Mouse (Mus musculus) fat pad, adult 2 months (tissue): ENCODE results near the gene Rps26.
"Not testable (repeated sequence)": the region's sequence is repeated elsewhere in the genome, so short reads cannot be mapped to it uniquely, and the experiment has no call there.

Experiments
- DNase-seq: peaks from one replicate; pipeline ENCODE4 v3.0.0-alpha.2; 2011; ENCODE audit warnings: low read depth, low spot score; ENCODE audit errors: extremely low read depth

Gene Rps26

DNA sequence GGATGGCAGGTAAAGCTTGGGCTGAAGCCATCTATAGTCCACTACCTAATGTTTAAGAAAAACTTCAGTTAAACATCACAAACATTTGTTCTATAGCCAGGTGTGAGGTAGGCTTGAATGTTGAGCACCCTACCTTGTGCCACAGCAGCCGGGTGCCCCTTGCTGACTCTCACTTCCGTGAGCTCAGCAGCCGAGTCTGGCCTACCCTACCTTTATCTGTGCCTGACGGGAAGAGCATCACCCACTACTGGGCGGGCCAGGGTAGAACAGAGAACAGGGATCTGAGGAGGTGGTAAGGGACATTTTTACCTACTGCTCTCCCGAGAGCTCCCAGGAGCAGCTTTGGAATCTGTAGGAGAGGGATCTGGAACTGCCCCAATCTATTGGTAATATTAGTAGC lies 16.2 kb upstream of the Rps26 start:
- no peak for DNase-seq

GRCm38 (mm10) chr10:128641871-128642270 lies 15.3 kb upstream of the Rps26 start:
- DNase-seq, result no peak

DNA sequence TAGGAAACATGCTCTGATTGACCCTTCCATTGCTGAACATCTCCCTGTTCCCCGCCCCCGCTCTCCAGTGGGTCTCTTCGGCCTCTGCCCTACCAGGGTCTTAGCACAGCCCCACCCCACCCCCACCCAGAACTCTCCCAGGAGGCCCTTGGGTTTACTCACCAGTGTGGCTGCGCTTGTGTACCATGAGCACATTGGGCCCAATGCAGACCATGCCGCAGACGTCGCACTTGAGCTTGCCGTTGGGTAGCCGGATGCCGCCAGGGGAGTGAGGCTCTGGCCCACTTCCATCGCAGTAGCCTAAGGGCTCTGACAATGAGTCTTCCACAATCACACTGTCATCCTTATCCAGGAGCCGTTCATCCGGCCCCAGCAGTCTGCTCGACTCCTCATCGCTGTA lies 14.3 kb upstream of the Rps26 start:
- no peak for DNase-seq

- no peak for DNase-seq
Measured at GRCm38 (mm10) chr10:128639999-128640398, 13.5 kb upstream of the Rps26 start.

DNA sequence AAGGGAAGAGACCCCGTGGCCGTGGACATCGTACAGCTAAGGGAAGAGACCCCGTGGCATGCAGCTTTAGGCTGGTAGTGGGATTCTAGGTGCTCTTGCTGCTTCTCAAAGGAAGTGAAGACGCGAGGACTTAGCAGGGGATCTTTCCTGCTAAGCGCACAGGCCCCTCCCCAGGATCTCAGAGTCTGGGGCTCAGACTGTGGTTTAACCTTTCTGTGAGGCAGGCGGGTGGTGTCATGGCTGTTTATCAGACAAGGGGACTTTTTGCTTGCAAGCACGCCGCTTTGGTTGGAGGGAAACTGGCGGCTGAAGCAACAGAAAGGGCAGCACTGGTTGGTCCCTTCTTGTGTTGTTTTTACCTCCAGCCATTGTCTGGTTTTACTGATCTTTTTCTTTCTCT lies 10.5 kb upstream of the Rps26 start:
- no peak for DNase-seq

DNA sequence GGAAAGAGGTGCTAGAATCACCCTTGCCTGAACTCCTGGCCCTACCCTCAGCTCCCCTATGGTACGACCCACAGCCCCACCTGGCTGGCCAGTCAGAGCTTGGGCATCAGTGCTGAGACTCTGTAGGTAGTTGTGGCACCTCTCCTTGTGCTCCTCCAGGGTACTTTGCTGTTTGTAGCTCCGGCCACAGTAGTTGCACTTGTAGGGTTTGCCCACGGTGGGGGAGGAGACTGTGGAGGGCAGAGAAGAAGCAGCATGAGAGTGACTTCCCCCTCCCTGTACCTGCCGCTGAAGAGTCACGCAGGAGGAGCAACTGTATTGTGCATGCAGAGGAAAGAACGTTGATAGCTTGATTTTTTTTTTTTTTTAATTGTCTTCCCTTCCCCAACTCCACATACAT lies 10.0 kb upstream of the Rps26 start:
- no peak for DNase-seq

GRCm38 (mm10) chr10:128635697-128636096 lies 9.2 kb upstream of the Rps26 start:
- no peak for DNase-seq

GRCm38 (mm10) chr10:128631571-128631970 lies 5.0 kb upstream of the Rps26 start:
- DNase-seq, result no peak

- DNase-seq, result not testable (repeated sequence)
Measured at GRCm38 (mm10) chr10:128630306-128630705, 3.8 kb upstream of the Rps26 start.

GRCm38 (mm10) chr10:128629746-128630145 lies 3.2 kb upstream of the Rps26 start:
- no peak for DNase-seq

DNA sequence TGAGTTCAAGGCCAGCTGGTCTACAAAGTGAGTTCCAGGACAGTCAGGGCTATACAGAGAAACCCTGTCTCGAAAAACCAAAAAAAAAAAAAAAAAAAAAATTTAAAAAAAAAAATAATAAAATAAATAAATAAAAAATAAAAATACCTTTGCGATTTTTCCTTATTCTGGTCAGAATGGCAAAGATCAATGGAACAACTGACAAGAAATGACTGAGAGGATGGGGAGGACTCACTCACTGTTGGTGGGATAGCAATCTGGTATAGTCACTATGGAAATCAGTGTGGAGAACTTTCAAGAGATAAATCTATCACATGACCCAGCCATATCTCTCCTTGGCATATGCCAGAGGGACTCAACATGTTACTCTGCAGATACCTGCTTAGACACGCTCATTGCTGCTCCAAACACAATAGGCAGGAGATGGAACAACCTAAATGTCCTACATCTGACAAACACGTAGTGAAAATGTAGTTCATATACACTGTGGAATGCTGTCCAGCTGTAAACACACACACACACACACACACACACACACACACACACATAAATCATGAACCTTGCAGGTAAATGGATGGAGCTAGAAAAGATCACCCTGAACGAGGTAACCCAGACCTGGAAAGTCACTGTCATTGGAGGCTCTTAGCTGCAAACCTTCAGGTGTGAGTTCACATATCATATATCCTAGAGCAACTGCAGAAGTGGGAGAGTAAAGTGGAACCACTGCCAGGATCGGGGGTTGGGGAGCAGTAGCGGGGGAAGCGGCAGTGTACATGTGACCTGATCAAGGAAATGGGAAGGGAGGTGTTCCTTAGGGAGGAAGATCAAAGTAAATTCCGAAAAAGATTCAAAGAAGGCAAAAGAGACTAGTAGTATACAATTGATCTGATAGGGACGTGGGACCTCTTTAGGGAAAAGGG lies 1.1 kb upstream of the Rps26 start:
- no peak for DNase-seq

DNA sequence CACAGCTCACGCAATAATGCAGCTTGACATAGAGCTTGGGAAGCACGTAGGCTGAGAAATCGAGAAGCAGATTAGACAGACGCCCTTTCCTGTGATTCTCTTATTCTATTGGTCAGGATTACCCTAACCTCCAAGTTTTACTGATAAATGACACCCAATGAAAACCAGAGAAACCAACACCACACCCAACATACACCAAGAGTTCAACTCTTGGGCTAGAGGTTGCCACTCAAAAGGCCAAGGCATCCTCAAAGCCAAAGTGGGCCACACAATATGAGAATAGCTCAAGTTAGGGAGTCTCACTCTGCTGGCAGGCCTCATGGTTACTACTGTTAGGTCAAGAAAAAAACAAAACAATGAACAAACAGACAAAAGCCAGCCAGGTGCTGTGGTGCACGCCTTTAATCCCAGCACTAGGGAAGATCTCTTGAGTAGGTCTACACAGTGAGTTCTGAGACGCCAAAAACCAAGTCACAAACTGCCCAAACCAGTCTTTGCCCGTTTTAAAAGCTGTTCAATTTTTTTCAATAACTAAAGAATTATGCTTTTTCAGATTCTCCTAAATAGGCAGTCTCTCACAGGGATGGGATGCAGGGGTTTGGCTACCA lies 1.2 kb downstream of the Rps26 start:
- DNase-seq, result no peak

DNA sequence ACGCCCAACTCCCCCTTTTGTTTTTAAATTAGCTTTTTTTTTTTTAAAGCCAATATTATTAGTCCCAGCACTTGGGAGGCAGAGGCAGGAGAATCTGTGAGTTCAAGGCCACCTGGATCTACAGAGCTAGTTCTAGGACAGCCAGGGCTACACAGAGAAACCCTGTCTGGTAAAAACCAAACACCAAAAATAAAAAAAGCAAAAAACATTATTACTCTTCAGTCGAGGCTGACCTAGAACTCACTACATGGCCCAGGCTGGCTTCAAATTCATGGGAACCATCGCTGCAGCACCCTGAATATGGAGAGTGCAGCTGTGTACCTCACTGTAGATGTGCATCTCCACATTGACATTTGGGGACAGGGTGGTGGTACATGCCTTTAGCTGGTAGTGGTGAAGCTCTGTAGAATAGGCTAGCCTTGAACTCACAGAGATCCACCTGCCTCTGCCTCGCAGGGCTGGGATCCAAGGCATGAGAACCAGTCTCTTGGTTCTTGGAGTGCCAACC lies 3.4 kb downstream of the Rps26 start:
- not testable (repeated sequence) for DNase-seq

DNA sequence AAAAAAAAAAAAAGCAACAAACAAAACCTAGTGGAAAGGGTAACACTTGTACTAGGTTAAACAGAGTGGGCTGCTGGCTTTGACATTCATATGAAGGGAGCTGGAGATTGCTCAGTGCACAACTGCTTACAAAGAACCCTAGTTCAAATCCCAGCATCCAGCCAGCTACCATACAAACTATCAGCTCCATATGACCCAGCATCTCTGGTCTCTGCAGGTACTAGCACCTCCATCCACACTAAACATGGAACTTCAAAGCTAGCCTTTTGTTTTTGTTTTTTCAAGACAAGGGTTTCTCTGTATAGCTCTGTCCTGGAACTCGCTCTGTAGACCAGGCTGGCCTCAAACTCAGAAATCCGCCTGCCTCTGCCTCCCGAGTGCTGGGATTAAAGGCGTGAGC lies 3.8 kb downstream of the Rps26 start:
- no peak for DNase-seq

- DNase-seq, result no peak
Measured at GRCm38 (mm10) chr10:128621986-128622520, 4.5 kb downstream of the Rps26 start.

- no peak for DNase-seq
Measured at GRCm38 (mm10) chr10:128620241-128620640, 6.3 kb downstream of the Rps26 start.

GRCm38 (mm10) chr10:128619148-128619547 lies 7.4 kb downstream of the Rps26 start:
- not testable (repeated sequence) for DNase-seq

DNA sequence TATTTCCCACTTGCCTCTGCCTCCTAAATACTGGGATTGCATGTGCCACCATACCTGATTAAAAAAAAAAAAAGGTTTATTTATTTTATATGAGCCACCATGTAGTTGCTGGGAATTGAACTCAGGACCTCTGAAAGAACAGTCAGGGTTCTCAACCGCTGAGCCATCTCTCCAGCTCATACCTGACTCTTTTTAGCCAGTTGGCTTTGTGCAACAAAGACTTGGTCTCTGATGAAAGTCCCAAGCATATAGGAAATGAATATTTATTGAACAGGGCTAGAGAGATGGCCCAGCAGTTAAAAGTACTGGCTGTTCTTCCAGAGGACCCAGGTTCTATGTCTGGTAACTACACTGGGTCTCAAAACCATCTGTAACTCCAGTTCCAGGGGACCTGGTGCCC lies 8.0 kb downstream of the Rps26 start:
- no peak for DNase-seq

DNA sequence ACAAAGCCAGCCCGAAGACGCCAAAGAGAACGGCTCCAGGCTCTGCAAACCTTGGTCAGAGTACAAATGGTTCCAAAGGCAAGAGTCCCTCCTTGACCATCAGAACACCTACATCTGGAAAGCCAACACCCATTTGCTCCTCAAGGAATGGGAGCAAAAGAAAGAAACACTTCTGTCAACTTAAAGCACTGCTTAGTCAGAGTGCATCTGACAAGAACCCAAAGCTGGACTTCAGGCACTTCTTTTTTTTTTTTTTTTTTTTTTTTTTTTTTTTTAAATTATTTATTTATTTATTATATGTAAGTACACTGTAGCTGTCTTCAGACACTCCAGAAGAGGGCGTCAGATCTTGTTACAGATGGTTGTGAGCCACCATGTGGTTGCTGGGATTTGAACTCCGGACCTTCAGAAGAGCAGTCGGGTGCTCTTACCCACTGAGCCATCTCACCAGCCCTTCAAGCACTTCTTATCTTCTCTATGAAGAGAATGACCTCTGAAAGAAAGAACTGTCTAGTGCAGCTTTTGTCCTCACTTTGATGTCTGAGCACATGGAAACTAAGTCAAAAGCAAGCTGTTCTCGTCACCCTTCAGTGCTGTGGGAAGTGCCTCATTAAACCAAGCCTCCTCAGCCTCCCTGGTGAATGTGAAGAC lies 10.6 kb downstream of the Rps26 start:
- not testable (repeated sequence) for DNase-seq

DNA sequence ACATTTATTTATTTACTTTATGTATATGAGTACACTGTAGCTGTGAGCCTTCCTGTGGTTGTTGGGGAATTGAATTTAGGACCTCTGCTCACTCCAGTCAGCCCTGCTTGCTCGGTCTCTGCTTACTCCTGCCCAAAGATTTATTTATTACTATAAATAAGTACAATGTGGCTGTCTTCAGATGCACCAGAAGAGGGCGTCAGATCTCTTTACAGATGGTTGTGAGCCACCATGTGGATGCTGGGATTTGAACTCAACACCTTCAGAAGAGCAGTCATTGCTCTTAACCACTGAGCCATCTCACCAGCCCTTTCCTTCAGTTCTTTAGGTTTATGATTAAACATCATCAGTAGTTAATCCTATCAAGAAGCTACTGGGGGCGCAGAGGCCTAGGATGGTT lies 11.6 kb downstream of the Rps26 start:
- DNase-seq, result no peak

DNA sequence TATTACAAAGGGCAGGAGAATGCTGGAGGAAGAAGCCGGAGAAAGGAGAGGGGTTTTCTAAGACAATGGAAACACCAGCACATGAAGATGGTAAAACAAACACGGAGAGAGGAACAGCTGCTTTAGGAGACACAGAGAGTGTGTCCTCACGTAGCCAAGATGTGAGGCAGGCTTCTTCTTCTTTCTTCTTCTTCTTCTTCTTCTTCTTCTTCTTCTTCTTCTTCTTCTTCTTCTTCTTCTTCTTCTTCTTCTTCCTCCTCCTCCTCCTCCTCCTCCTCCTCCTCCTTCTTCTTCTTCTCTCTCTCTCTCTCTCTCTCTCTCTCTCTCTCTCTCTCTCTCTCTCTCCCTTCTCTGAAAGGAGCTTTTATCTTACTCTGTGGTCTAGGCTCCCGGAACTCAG lies 12.7 kb downstream of the Rps26 start:
- not testable (repeated sequence) for DNase-seq

- DNase-seq, result no peak
Measured at GRCm38 (mm10) chr10:128613154-128613440, 13.4 kb downstream of the Rps26 start.
